Mouse (Mus musculus): ENCODE data around the gene Erc2. TPM values are rescaled to one million over a fixed set of nuclear protein-coding genes. Genes with fewer than 3 reads are reported as not detected.
"Not testable (repeated sequence)": the region's sequence is repeated elsewhere in the genome, so short reads cannot be mapped to it uniquely, and the experiment has no call there.

The Erc2 gene
- polyA plus RNA-seq (2015; fragmentation: Nextera tagmentation; extraction: Ambion mirVana): 94.5 and 110 TPM in 2 replicates

- Histone ChIP-seq H3K4me3 (peak within 1 kb of the TSS; percentile 92), H3K4me1 (peaks cover 21% of the 10 kb centered on the region), H3K9ac (peak within 1 kb of the TSS; percentile 98), H3K36me3 (replicated peaks) (no peaks in the 10 kb centered on the region), H3K27ac (peak within 1 kb of the TSS; percentile 94), H3K9me3 (no peaks in the 10 kb centered on the region), H3K4me2 (peak within 1 kb of the TSS; percentile 66), H3K27me3 (replicated peaks) (no peaks in the 10 kb centered on the region)
- WGBS: 1% methylated on average over 68 of the region's 78 CpGs
- ATAC-seq (replicated peaks): peak; percentile 96
Measured at GRCm38 (mm10) chr14:27622176-27622922, at the start of gene Erc2. TSS of gene Erc2 (plus strand) at chr14:27622428.

- H3K9me3 ChIP-seq: no peaks in the 10 kb centered on the region
- H3K4me1 ChIP-seq: no peaks in the 10 kb centered on the region
- no peak overlapping the region for H3K4me2 ChIP-seq
- no peak overlapping the region for H3K4me3 ChIP-seq
- no peak overlapping the region for H3K9ac ChIP-seq
- H3K36me3 ChIP-seq (replicated peaks): no peaks in the 10 kb centered on the region
- no peak overlapping the region for H3K27ac ChIP-seq
- no peaks in the 10 kb centered on the region for H3K27me3 ChIP-seq (replicated peaks)
- WGBS: 85% methylated on average over 2 of the region's 2 CpGs
- no peak for ATAC-seq (replicated peaks)
Measured at GRCm38 (mm10) chr14:27578443-27578842, 43.8 kb upstream of the Erc2 start.

- H3K9ac ChIP-seq; H3K4me1 ChIP-seq; ATAC-seq (replicated peaks): not testable (repeated sequence)
Measured at GRCm38 (mm10) chr14:27589616-27590015, 32.6 kb upstream of the Erc2 start.

GRCm38 (mm10) chr14:27592163-27592562, 30.1 kb upstream of the Erc2 start:
- no peak overlapping the region for H3K27ac ChIP-seq
- WGBS: 90% methylated on average over 7 of the region's 7 CpGs
- ATAC-seq (replicated peaks): no peak

More at GRCm38 (mm10) chr14:27589616-27590015, 32.6 kb upstream of the Erc2 start:
- H3K36me3 ChIP-seq (replicated peaks); H3K27ac ChIP-seq; H3K9me3 ChIP-seq; H3K4me3 ChIP-seq; H3K27me3 ChIP-seq (replicated peaks); H3K4me2 ChIP-seq: not testable (repeated sequence)

GRCm38 (mm10) chr14:27596265-27596664, 26.0 kb upstream of the Erc2 start:
- Histone ChIP-seq H3K36me3 (replicated peaks) (no peaks in the 10 kb centered on the region), H3K9me3 (no peaks in the 10 kb centered on the region), H3K4me2 (no peak overlapping the region), H3K27me3 (replicated peaks) (no peaks in the 10 kb centered on the region), H3K4me3 (no peak overlapping the region), H3K9ac (no peak overlapping the region), H3K4me1 (no peaks in the 10 kb centered on the region), H3K27ac (no peak overlapping the region)
- no peak for ATAC-seq (replicated peaks)
- 5% methylated on average over 7 of the region's 7 CpGs for WGBS

More at GRCm38 (mm10) chr14:27592163-27592562, 30.1 kb upstream of the Erc2 start:
- Histone ChIP-seq H3K27me3 (replicated peaks) (no peaks in the 10 kb centered on the region), H3K4me1 (no peaks in the 10 kb centered on the region), H3K9me3 (no peaks in the 10 kb centered on the region), H3K4me2 (no peak overlapping the region), H3K4me3 (no peak overlapping the region), H3K9ac (no peak overlapping the region), H3K36me3 (replicated peaks) (no peaks in the 10 kb centered on the region)

GRCm38 (mm10) chr14:27602136-27602535, 20.1 kb upstream of the Erc2 start:
- 63% methylated on average over 13 of the region's 13 CpGs for WGBS
- Histone ChIP-seq H3K4me1 (no peaks in the 10 kb centered on the region), H3K4me2 (no peak overlapping the region)

GRCm38 (mm10) chr14:27607419-27607818, 14.8 kb upstream of the Erc2 start:
- no peaks in the 10 kb centered on the region for H3K4me1 ChIP-seq
- no peaks in the 10 kb centered on the region for H3K9me3 ChIP-seq
- H3K36me3 ChIP-seq (replicated peaks): no peaks in the 10 kb centered on the region
- no peak for ATAC-seq (replicated peaks)
- no peak overlapping the region for H3K4me2 ChIP-seq
- H3K27ac ChIP-seq: no peak overlapping the region
- no peak overlapping the region for H3K9ac ChIP-seq
- H3K27me3 ChIP-seq (replicated peaks): no peaks in the 10 kb centered on the region
- WGBS: 87% methylated on average over 3 of the region's 3 CpGs
- H3K4me3 ChIP-seq: no peak overlapping the region

More at GRCm38 (mm10) chr14:27602136-27602535, 20.1 kb upstream of the Erc2 start:
- H3K27ac ChIP-seq: no peak overlapping the region
- H3K4me3 ChIP-seq: no peak overlapping the region
- H3K36me3 ChIP-seq (replicated peaks): no peaks in the 10 kb centered on the region
- H3K9me3 ChIP-seq: no peaks in the 10 kb centered on the region
- H3K27me3 ChIP-seq (replicated peaks): no peaks in the 10 kb centered on the region
- no peak overlapping the region for H3K9ac ChIP-seq
- ATAC-seq (replicated peaks): no peak

- Histone ChIP-seq H3K4me1 (no peaks in the 10 kb centered on the region), H3K9me3 (no peaks in the 10 kb centered on the region), H3K4me3 (no peak overlapping the region), H3K9ac (no peak overlapping the region), H3K4me2 (no peak overlapping the region), H3K27me3 (replicated peaks) (no peaks in the 10 kb centered on the region), H3K36me3 (replicated peaks) (no peaks in the 10 kb centered on the region), H3K27ac (no peak overlapping the region)
- ATAC-seq (replicated peaks): no peak
- 82% methylated on average over 5 of the region's 5 CpGs for WGBS
Measured at GRCm38 (mm10) chr14:27613766-27614165, 8.5 kb upstream of the Erc2 start.

GRCm38 (mm10) chr14:27617286-27617685, 4.9 kb upstream of the Erc2 start:
- Histone ChIP-seq H3K4me2 (no peak overlapping the region), H3K27ac (no peak overlapping the region), H3K4me3 (no peak overlapping the region), H3K4me1 (no peaks in the 10 kb centered on the region), H3K36me3 (replicated peaks) (no peaks in the 10 kb centered on the region), H3K9ac (no peak overlapping the region), H3K27me3 (replicated peaks) (no peaks in the 10 kb centered on the region), H3K9me3 (no peaks in the 10 kb centered on the region)
- 88% methylated on average over 3 of the region's 3 CpGs for WGBS
- ATAC-seq (replicated peaks): no peak

GRCm38 (mm10) chr14:27621576-27621975, 652 bp upstream of the Erc2 start:
- Histone ChIP-seq H3K9me3 (no peaks in the 10 kb centered on the region), H3K27ac (no peak overlapping the region), H3K9ac (no peak overlapping the region), H3K27me3 (replicated peaks) (no peaks in the 10 kb centered on the region), H3K4me1 (peaks cover 21% of the 10 kb centered on the region), H3K36me3 (replicated peaks) (no peaks in the 10 kb centered on the region), H3K4me3 (no peak overlapping the region; the same call in 1 of the 2 replicates), H3K4me2 (peak overlapping the region; percentile 66; the same call in 1 of the 2 replicates)
- no peak for ATAC-seq (replicated peaks)
- WGBS: 41% methylated on average over 8 of the region's 8 CpGs

- Histone ChIP-seq H3K27ac (peak overlapping the region; percentile 94), H3K36me3 (replicated peaks) (no peaks in the 10 kb centered on the region), H3K27me3 (replicated peaks) (no peaks in the 10 kb centered on the region), H3K9me3 (no peaks in the 10 kb centered on the region), H3K4me3 (peak overlapping the region; percentile 92), H3K9ac (peak overlapping the region; percentile 98), H3K4me2 (peak overlapping the region; percentile 66), H3K4me1 (peaks cover 21% of the 10 kb centered on the region)
- WGBS: 0% methylated on average over 6 of the region's 6 CpGs
- ATAC-seq (replicated peaks): peak; percentile 55
Measured at GRCm38 (mm10) chr14:27622923-27623219, 643 bp downstream of the Erc2 start.

- peak; percentile 89 for ATAC-seq (replicated peaks)
Measured at GRCm38 (mm10) chr14:27623368-27623767, 1.1 kb downstream of the Erc2 start.

GRCm38 (mm10) chr14:27628701-27629100, 6.5 kb downstream of the Erc2 start:
- Histone ChIP-seq H3K4me3 (no peak overlapping the region), H3K9me3 (no peaks in the 10 kb centered on the region), H3K27me3 (replicated peaks) (no peaks in the 10 kb centered on the region), H3K36me3 (replicated peaks) (no peaks in the 10 kb centered on the region), H3K27ac (no peak overlapping the region), H3K4me1 (peaks cover 44% of the 10 kb centered on the region), H3K9ac (no peak overlapping the region), H3K4me2 (no peak overlapping the region)
- no peak for ATAC-seq (replicated peaks)
- WGBS: 74% methylated on average over 10 of the region's 10 CpGs

More at GRCm38 (mm10) chr14:27623368-27623767, 1.1 kb downstream of the Erc2 start:
- Histone ChIP-seq H3K27ac (peak overlapping the region; percentile 94), H3K9me3 (no peaks in the 10 kb centered on the region), H3K4me1 (peaks cover 22% of the 10 kb centered on the region), H3K9ac (peak overlapping the region; percentile 98), H3K4me3 (peak overlapping the region; percentile 92), H3K4me2 (peak overlapping the region; percentile 66), H3K36me3 (replicated peaks) (no peaks in the 10 kb centered on the region), H3K27me3 (replicated peaks) (no peaks in the 10 kb centered on the region)
- WGBS: 3% methylated on average over 10 of the region's 10 CpGs

All from midbrain, embryonic 15.5 days (tissue).